Mouse (Mus musculus) heart, adult 2 months (tissue): Measurements from ENCODE around the gene Tex19.2. TPM values are rescaled to one million over a fixed set of nuclear protein-coding genes. Genes with fewer than 3 reads are reported as not detected.

Experiments used
- DNase-seq, 2 experiments: peaks; one replicate each; pipeline ENCODE4 v3.0.0; 2021
- H3K27ac ChIP-seq: fragments of 200-600 bp; 2 replicates; pipeline ENCODE4 v1.8.1; 2022
- H3K27me3 ChIP-seq: fragments of 200-500 bp; 2 replicates; pipeline ENCODE4 v1.6.1; 2012; ENCODE audit warnings: mild to moderate bottlenecking, low read length, inconsistent platforms, mixed read lengths; ENCODE audit not compliant: control insufficient read depth, insufficient read depth
- H3K36me3 ChIP-seq: fragments of 200-500 bp; 2 replicates; pipeline ENCODE4 v1.6.1; 2012; ENCODE audit warnings: low read length, inconsistent platforms; ENCODE audit not compliant: control insufficient read depth, insufficient read depth
- H3K4me1 ChIP-seq: fragments of 200-500 bp; 2 replicates; pipeline ENCODE4 v1.6.1; 2011; ENCODE audit warnings: low read length; ENCODE audit not compliant: control insufficient read depth, insufficient read depth
- H3K4me3 ChIP-seq: fragments of 200-600 bp; 2 replicates; pipeline ENCODE4 v1.8.1; 2022
- H3K79me2 ChIP-seq: fragments of 200-500 bp; replicated peaks from 2 replicates; pipeline ENCODE4 v1.6.1; 2012; ENCODE audit warnings: mild to moderate bottlenecking, inconsistent platforms, low read length, moderate library complexity, mixed read lengths; ENCODE audit not compliant: control insufficient read depth, insufficient read depth
- H3K9ac ChIP-seq: fragments of 200-500 bp; 2 replicates; pipeline ENCODE4 v1.6.1; 2012; ENCODE audit warnings: low read depth, mild to moderate bottlenecking, control low read depth, inconsistent platforms, low read length, mixed read lengths
- CTCF ChIP-seq: fragments of 200-600 bp; IDR thresholded peaks from 2 replicates; pipeline ENCODE4 v1.8.1; 2022; ENCODE audit warnings: antibody characterized with exemption, mild to moderate bottlenecking, moderate library complexity
- EP300 ChIP-seq: fragments of 200-500 bp; IDR thresholded peaks from 2 replicates; pipeline ENCODE4 v1.6.1; 2011; ENCODE audit warnings: low read depth, low read length, control low read depth; ENCODE audit not compliant: insufficient read depth
- POLR2A ChIP-seq: fragments of 200-500 bp; IDR thresholded peaks from 2 replicates; pipeline ENCODE4 v1.6.1; 2011; ENCODE audit warnings: mild to moderate bottlenecking, low read depth, low read length, control low read depth; ENCODE audit not compliant: insufficient read depth
- WGBS: fragments of 180-500 bp; shearing (Covaris S2); methylation state at CpG from one replicate; pipeline ENCODE4 v1.1.7; 2018; 5-methylcytosine and 5-hydroxymethylcytosine counted together
- intact Hi-C: fragments of 180-260 bp; cut with DNase I; formaldehyde crosslinking; loops from one replicate; pipeline ENCODE4 v1.15.1; 2025
- long read RNA-seq: library from polyadenylated mRNA; stranded (forward); transcript quantifications from one replicate; pipeline ENCODE4 v2.0.0, GENCODE M21; 2021
- polyA plus RNA-seq: library from polyadenylated mRNA; depleted of rRNA; stranded (reverse); fragments of >200 nt; gene quantifications from 2 replicates; pipeline ENCODE4 v1.2.3, GENCODE M21; 2012; rRNA removed
- total RNA-seq, 2 experiments: library from RNA; stranded (reverse); gene quantifications; 2 replicates each; pipeline ENCODE4 v1.2.3; 2021

Tex19.2 gene
- total RNA-seq = not detected
- polyA plus RNA-seq = not detected in 2 replicates
- long read RNA-seq = 0 reads

DNA sequence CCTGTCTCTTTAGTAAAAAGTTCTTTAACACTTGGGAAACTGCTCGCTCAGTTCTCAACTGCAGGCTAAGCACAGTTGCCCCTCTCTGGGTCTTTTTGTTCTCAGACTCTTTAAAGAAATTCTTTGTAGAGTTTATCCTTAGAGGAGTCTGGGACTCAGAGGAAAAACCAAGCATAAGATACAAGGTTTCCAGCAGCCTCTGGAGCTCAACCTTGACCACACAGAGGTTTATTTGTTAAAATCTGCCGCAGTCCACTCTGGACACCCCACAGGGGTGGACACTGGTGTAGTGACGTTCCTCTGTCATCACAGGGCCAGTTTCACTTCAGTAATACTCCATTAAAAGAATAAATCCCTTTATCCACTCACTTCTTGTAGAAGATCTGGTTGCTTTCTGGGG lies at the start of gene Tex19.2:
Tex19.2 (minus strand) TSS at position 101 of the 400 bp plus-strand sequence.
- 90% methylated on average over 3 of the region's 3 CpGs for WGBS
- no peak for TF ChIP-seq CTCF
- no peak for TF ChIP-seq POLR2A
- no peak for TF ChIP-seq EP300
- Histone ChIP-seq H3K36me3 (no peaks in the 10 kb centered on the region), H3K4me1 (no peaks in the 10 kb centered on the region; the same call in 1 of the 2 replicates), H3K79me2 (no peaks in the 10 kb centered on the region), H3K27me3 (no peaks in the 10 kb centered on the region), H3K9ac (no peak within 1 kb of the TSS), H3K27ac (no peak within 1 kb of the TSS), H3K4me3 (no peak within 1 kb of the TSS)
- intact Hi-C loops = no loop called here
- no peak for DNase-seq

GRCm38 (mm10) chr11:121163751-121164150 lies 45.3 kb upstream of the Tex19.2 start:
- H3K4me3 ChIP-seq = no peak overlapping the region
- H3K79me2 ChIP-seq = no peaks in the 10 kb centered on the region
- intact Hi-C loops = no loop called here
- no peak overlapping the region for H3K27ac ChIP-seq
- H3K36me3 ChIP-seq = no peaks in the 10 kb centered on the region
- H3K27me3 ChIP-seq = no peaks in the 10 kb centered on the region
- DNase-seq = no peak
- no peak for TF ChIP-seq POLR2A
- TF ChIP-seq EP300 = no peak
- no peak for TF ChIP-seq CTCF
- H3K4me1 ChIP-seq = no peaks in the 10 kb centered on the region
- WGBS = 77% methylated on average over 4 of the region's 4 CpGs
- no peak overlapping the region for H3K9ac ChIP-seq

DNA sequence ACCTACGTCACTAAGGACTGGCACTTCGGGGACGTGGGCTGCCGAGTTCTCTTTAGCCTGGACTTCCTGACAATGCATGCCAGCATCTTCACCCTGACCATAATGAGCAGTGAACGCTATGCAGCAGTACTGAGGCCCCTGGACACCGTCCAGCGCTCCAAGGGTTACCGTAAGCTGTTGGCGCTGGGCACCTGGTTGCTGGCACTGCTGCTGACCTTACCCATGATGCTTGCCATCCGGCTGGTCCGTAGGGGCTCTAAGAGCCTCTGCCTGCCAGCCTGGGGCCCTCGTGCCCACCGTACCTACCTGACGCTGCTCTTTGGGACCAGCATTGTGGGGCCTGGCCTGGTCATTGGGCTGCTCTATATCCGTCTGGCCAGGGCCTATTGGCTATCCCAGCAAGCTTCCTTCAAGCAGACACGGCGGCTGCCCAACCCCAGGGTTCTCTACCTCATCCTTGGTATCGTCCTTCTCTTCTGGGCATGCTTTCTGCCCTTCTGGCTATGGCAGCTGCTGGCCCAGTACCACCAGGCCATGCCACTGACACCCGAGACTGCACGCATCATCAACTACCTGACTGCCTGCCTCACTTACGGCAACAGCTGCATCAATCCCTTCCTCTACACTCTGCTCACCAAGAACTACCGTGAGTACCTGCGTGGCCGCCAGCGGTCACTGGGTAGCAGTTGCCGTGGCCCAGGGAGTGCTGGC lies 42.3 kb upstream of the Tex19.2 start:
- WGBS = 88% methylated on average over 26 of the region's 26 CpGs
- Histone ChIP-seq H3K4me3 (no peak overlapping the region), H3K27ac (no peak overlapping the region)

GRCm38 (mm10) chr11:121159971-121160370 lies 41.5 kb upstream of the Tex19.2 start, which contains the start of gene Uts2r:
Gene Uts2r (plus strand): TSS chr11:121160271.
- TF ChIP-seq CTCF = no peak
- no peak for TF ChIP-seq EP300
- no peak for TF ChIP-seq POLR2A
- intact Hi-C loops = no loop called here

More for the DNA sequence above, 42.3 kb upstream of the Tex19.2 start:
- no peak overlapping the region for H3K9ac ChIP-seq
- no peaks in the 10 kb centered on the region; the same call in 1 of the 2 replicates for H3K4me1 ChIP-seq
- H3K27me3 ChIP-seq = no peaks in the 10 kb centered on the region
- H3K36me3 ChIP-seq = no peaks in the 10 kb centered on the region
- DNase-seq = no peak
- intact Hi-C loops = no loop called here
- H3K79me2 ChIP-seq = no peaks in the 10 kb centered on the region
- TF ChIP-seq EP300 (no peak), CTCF (no peak)

DNA sequence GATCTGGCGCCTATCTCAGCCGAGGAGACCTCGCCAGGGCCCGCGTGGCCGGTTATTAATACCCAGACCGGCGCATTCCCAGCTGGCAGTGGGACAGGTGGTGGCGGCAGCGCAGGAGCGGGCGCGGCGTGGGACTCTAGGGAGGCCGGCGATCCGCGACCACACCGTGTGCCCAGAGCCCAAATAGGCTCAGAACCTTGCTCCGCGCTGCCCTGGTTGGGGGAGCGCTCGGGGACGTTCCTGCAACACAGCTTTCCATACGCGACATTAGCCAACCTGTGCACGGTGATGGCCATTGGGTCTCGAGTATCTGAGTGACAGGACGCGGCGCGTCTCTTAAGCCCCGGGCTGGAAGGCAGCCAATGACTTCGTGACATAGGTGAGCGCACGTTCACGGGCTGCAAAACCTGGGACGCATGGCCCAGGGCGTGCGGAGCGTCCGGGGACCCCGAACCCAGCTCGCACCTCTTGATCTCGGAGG lies 38.0 kb upstream of the Tex19.2 start:
- H3K27me3 ChIP-seq = no peaks in the 10 kb centered on the region
- no peak for TF ChIP-seq CTCF
- TF ChIP-seq EP300 = no peak
- no peak for TF ChIP-seq POLR2A
- no peaks in the 10 kb centered on the region for H3K79me2 ChIP-seq
- no peak overlapping the region for H3K27ac ChIP-seq
- H3K9ac ChIP-seq = peak overlapping the region; percentile 15; the same call in 1 of the 2 replicates
- H3K4me3 ChIP-seq = peak overlapping the region; percentile 39
- intact Hi-C loops = no loop called here
- 3% methylated on average over 45 of the region's 45 CpGs for WGBS
- H3K4me1 ChIP-seq = no peaks in the 10 kb centered on the region; the same call in 1 of the 2 replicates
- DNase-seq = peak; percentile 64 to 69
- no peaks in the 10 kb centered on the region for H3K36me3 ChIP-seq

More at GRCm38 (mm10) chr11:121159971-121160370, 41.5 kb upstream of the Tex19.2 start, which contains the start of gene Uts2r:
- H3K4me1 ChIP-seq = no peaks in the 10 kb centered on the region; the same call in 1 of the 2 replicates
- H3K36me3 ChIP-seq = no peaks in the 10 kb centered on the region
- no peaks in the 10 kb centered on the region for H3K79me2 ChIP-seq
- no peaks in the 10 kb centered on the region for H3K27me3 ChIP-seq
- H3K9ac ChIP-seq = no peak within 1 kb of the TSS
- H3K27ac ChIP-seq = no peak within 1 kb of the TSS
- H3K4me3 ChIP-seq = no peak within 1 kb of the TSS
- no peak for DNase-seq
- 82% methylated on average over 5 of the region's 5 CpGs for WGBS

DNA sequence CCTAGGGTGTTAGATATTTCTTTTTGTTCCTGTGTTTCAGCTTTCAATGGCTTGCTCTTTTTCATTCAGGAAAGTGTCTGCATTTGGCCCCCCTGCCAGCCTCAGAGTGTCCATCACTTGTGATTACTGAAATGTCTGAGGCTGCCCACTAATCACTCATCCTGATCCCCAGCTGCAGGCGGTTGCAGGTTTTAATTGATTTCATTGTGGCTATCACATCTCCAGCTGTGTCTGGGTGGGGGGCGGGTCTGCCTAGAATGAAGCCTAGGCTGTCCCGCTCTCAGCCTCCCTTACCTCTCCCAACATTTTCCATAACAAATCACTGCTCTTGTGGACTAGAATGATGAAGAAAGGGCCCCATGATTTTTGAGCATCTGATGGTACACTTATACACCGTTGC lies 35.7 kb upstream of the Tex19.2 start:
- H3K27ac ChIP-seq = no peak overlapping the region
- no peaks in the 10 kb centered on the region; the same call in 1 of the 2 replicates for H3K4me1 ChIP-seq
- no peaks in the 10 kb centered on the region for H3K27me3 ChIP-seq
- no peaks in the 10 kb centered on the region for H3K79me2 ChIP-seq
- no peak overlapping the region for H3K4me3 ChIP-seq
- intact Hi-C loops = no loop called here
- 59% methylated on average over 4 of the region's 4 CpGs for WGBS
- TF ChIP-seq EP300 (no peak), POLR2A (no peak), CTCF (no peak)
- DNase-seq = no peak
- no peaks in the 10 kb centered on the region for H3K36me3 ChIP-seq
- no peak overlapping the region for H3K9ac ChIP-seq
